Mouse (Mus musculus): ENCODE data around the gene Tent4b. TPM values are rescaled to one million over a fixed set of nuclear protein-coding genes. Genes with fewer than 3 reads are reported as not detected.

Gene Tent4b
- total RNA-seq, 4 experiments from 2014 or later: 35.8 to 39.8 (median 38.2) TPM

GRCm38 (mm10) chr8:88227851-88228250 lies 28.8 kb downstream of the Tent4b start:
- no peak for DNase-seq (ENCODE audit: low spot score in 2 of 2)

- no peak for DNase-seq (ENCODE audit: low spot score in 2 of 2)
Measured at GRCm38 (mm10) chr8:88228286-88228685, 29.3 kb downstream of the Tent4b start.

- DNase-seq (ENCODE audit: low spot score in 2 of 2): no peak
Measured at GRCm38 (mm10) chr8:88228800-88229199, 29.8 kb downstream of the Tent4b start.

GRCm38 (mm10) chr8:88236666-88237065 lies 37.7 kb downstream of the Tent4b start:
- DNase-seq (ENCODE audit: low spot score in 2 of 2): no peak

GRCm38 (mm10) chr8:88237606-88238005 lies 38.6 kb downstream of the Tent4b start:
- DNase-seq (ENCODE audit: low spot score in 2 of 2): no peak

GRCm38 (mm10) chr8:88239277-88239676 lies 40.3 kb downstream of the Tent4b start:
- DNase-seq (ENCODE audit: low spot score in 2 of 2): no peak

GRCm38 (mm10) chr8:88241871-88242270 lies 42.9 kb downstream of the Tent4b start:
- DNase-seq (ENCODE audit: low spot score in 2 of 2): no peak

GRCm38 (mm10) chr8:88244298-88244697 lies 45.3 kb downstream of the Tent4b start:
- DNase-seq (ENCODE audit: low spot score in 2 of 2): no peak

GRCm38 (mm10) chr8:88252791-88253190 lies 53.8 kb downstream of the Tent4b start:
- no peak for DNase-seq (ENCODE audit: low spot score in 2 of 2)

- no peak for DNase-seq (ENCODE audit: low spot score in 2 of 2)
Measured at GRCm38 (mm10) chr8:88254957-88255356, 55.9 kb downstream of the Tent4b start.

- no peak for DNase-seq (ENCODE audit: low spot score in 2 of 2)
Measured at GRCm38 (mm10) chr8:88258024-88258423, 59.0 kb downstream of the Tent4b start.

GRCm38 (mm10) chr8:88258544-88258943 lies 59.5 kb downstream of the Tent4b start:
- DNase-seq (ENCODE audit: low spot score in 2 of 2): no peak

GRCm38 (mm10) chr8:88260466-88260980 lies 61.5 kb downstream of the Tent4b start:
- no peak for DNase-seq (ENCODE audit: low spot score in 2 of 2)

- no peak for DNase-seq (ENCODE audit: low spot score in 2 of 2)
Measured at GRCm38 (mm10) chr8:88262831-88263635, 64.0 kb downstream of the Tent4b start.

- DNase-seq (ENCODE audit: low spot score in 2 of 2): no peak
Measured at GRCm38 (mm10) chr8:88265511-88265910, 66.5 kb downstream of the Tent4b start.

GRCm38 (mm10) chr8:88266170-88266800 lies 67.3 kb downstream of the Tent4b start:
- peak; percentile 51 to 85 for DNase-seq (ENCODE audit: low spot score in 2 of 2)

- no peak for DNase-seq (ENCODE audit: low spot score in 2 of 2)
Measured at GRCm38 (mm10) chr8:88266801-88267403, 67.9 kb downstream of the Tent4b start.

GRCm38 (mm10) chr8:88269107-88269875 lies 70.3 kb downstream of the Tent4b start:
- DNase-seq (ENCODE audit: low spot score in 2 of 2): no peak

- DNase-seq (ENCODE audit: low spot score in 2 of 2): no peak
Measured at GRCm38 (mm10) chr8:88270086-88270485, 71.1 kb downstream of the Tent4b start.

- DNase-seq (ENCODE audit: low spot score in 2 of 2): peak in 1 of 2 experiments; percentile 19
Measured at GRCm38 (mm10) chr8:88272231-88273050, 73.4 kb downstream of the Tent4b start, which contains the start of gene Adcy7. Gene Adcy7 (plus strand): TSS chr8:88272403.

All from left cerebral cortex, adult 8-10 months (tissue).